Mouse (Mus musculus): ENCODE measurements around the gene Cntn3.
"Not testable (repeated sequence)": the region's sequence is repeated elsewhere in the genome, so short reads cannot be mapped to it uniquely, and the experiment has no call there.

Cntn3 gene

DNA sequence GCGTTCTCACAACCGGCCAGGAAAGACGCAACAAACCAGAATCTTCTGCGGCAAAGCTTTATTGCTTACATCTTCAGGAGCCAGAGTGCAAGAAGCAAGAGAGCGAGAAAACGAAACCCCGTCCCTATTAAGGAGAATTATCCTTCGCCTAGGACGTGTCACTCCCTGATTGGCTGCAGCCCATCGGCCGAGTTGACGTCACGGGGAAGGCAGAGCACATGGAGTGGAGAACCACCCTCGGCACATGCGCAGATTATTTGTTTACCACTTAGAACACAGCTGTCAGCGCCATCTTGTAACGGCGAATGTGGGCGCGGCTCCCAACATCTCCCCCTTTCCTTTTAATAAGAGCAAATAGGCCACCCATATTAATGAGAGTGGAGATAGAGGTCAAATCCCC, at the start of gene Cntn3:
Gene Cntn3, minus strand, starts transcription at position 101 of the 400 bp plus-strand sequence.
- DNase-seq (ENCODE audit: low spot score) = not testable (repeated sequence)

DNA sequence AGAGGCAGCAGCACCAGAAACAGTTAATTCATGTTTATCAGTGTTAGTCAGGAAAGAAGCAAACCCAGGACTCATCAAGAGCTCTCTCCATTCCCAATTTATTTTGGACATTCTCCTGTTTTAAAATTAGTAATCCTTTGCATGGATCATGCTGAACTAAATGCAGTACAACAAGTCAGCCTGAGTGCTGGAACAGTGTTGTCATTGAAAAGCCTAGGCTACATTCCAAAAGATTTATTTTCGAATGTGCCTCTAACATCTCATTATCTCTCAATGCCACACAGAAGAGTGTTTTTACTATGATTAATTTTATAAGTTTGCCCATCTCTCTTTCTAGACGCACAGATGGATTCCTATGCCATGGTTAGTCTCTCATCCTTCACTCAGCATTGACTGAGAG, 27.9 kb upstream of the Cntn3 start:
- DNase-seq (ENCODE audit: low spot score) = no peak

DNA sequence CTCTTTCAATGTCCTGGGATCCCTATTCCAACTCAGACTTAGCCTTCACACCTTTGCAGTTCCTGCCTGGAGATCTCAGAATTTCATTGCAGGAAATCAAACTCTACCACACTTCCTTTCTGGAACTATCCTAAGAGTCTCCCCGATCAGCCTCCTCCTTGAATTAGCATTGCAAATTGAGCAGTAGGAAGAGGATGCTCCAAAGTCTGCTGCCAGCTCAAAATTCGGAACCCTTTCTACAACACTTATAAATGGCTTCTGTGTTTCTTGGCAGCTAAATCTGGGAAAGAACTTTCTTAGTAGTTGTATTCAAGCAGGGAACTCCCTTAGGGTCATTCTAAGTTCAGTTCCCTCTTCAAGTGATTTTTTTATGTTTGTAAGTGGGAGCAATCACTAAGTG, 24.9 kb upstream of the Cntn3 start:
- DNase-seq (ENCODE audit: low spot score) = no peak

DNA sequence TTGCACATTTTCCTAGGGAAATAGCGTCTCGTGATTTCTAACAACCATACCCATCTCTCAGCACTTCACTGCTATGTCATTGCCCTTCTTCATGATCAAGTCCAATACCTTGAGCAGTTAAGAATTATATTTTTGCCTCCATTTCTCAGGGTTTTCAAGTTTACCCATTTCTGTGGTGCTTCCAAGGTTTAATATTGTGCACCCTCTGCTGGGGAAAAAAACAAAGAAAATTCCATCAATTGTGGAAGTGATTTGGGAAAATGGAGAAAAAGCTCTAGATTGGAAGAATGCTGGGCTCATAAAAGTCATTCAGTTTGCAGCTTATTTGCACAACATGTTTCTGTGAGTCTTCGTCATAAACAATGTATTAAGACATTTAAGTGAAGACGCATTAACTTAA, 17.2 kb upstream of the Cntn3 start:
- DNase-seq (ENCODE audit: low spot score) = no peak

DNA sequence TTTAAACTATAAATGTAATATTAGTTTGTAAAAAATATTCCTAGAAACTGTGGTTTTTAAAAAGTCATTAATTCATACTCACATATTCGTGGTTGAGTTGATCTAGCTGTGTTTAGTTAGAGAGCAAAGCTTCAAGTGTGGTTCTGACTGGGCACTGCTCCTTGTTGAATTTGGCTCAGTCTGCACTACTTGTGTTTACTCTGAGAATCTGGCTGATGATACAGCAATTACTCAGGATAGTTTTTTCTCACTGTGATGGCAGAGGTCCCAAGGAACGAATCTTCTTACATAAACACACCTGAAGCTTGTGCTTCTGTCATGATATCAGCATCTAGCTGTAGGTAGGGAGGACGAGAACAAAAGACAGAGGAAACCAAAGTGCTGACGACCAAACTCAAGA, 16.4 kb upstream of the Cntn3 start:
- no peak for DNase-seq (ENCODE audit: low spot score)

DNA sequence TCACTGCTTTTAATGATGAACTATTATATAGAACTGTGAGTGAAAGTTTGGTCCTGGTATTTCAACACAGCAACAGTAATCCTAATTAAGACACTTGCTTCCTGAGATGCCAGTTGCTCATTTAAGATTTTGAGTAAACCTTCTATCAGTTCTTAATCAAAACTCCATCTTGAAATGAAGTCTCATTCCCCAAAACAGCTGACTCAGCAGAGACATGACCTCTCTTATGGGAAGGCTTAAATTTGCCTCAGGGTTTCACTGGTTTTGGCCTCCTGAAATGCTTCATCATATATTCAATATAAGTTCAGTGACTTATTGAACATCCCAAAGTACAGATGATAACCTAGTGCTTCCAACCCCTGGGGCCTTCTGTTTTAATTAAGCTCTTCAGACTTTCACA, 13.2 kb upstream of the Cntn3 start:
- DNase-seq (ENCODE audit: low spot score) = no peak

DNA sequence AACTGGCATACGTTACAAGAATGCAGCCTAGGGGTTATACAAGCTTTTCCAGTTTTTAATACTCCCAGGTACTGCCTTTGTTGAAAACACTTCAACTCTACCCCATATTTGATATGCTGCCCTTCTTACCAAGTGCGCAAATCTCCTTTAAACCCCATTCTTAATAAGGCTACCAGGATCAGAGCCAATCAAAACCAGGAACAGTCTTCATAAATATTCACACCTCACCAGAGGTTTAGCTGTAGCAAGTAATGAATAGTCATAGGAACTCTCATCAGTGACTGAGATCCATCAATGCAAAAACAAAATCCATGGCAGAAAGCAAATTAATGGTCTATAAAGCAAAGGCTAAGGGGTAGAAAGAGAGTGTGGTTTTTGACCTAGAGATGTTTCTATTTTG, 10.7 kb upstream of the Cntn3 start:
- no peak for DNase-seq (ENCODE audit: low spot score)

DNA sequence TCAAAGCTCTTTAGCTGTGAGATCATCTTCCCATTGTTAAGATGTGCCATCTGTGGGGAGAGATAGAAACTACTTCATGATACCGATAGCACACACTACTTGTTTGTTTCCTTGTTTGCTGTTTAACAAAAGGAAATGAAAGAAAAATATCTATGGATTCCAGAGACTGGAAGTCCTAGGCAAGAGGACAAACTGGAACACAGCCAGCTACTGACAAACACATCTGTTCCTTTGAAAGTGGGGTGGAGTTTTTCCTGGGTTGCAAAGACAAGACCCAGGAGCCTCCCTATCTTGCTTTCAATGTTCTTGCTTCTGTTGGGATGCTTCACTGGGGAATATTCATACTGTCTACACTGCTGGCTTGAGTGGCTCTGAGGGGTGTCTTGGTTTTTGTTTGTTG, 5.4 kb downstream of the Cntn3 start:
- no peak for DNase-seq (ENCODE audit: low spot score)

DNA sequence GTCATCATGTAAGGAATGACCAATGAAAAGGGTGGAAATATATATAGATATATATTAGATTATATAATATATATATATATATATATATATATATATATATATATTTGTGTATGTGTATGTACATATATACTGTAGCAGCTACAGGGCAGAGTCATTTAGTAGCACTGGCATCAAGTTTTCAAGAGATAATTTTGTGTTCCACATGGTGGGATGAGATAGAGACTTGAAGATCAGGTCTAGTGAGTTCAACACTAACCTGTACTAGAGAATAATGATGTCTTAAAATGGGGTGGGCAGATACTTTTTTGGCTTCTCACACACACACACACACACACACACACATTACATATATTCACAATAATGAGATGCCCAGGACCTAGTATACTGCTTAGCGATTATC, 7.7 kb downstream of the Cntn3 start:
- no peak for DNase-seq (ENCODE audit: low spot score)

DNA sequence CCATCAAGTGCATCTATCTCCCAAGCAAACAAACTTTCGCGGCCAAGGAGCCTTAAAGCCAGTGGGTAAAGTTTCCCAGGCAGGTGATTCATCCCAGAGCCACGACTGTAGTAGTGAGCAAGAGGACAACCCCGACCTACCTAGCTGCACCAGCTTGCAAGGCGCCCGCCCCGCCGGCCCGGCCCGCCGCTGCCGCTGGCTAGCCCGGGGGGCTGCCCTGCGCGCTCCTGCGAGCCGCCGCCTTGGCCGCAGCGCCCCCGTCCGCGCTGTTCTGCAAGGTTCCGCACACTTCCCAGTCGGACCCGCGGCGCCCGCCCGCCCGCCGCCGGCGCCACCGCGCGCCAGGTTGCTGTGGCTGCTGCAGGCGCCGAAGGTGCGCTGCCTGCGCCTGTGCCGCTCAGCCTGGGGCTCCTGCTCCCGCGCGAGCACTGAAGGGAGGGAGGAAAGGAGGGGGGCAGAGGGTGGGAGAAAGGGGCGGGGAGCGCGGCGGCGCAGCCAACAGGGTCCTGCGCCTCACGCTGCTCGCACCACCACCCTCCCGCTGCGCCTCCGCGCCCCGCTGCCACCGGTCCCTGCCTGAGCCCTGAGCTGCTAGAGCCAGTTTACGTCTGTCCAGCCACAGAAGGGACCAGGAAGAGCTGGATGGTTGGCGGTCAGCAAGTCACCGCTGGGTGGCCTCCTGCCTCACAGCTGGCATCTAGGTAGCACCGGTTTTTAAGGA, 8.7 kb downstream of the Cntn3 start:
- peak; percentile 49 for DNase-seq (ENCODE audit: low spot score)

DNA sequence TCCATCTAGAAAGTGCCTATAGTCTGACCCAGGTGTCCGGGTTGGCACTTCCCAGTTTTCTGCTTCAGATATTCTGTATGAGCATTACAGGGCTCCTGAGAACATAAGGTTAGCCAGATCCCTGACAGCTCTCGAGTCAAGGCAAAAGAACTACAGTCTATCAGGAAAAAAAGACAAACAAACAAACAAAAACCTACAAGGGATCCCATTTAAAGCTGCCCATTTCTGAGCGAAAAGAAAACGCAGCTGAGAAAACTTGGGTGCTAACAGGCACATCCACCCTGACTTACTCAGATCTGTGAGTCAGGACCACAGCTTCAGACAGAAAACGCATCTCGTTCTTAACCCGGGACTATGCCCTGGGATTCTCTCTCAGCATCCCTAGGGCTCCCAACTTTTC, 9.5 kb downstream of the Cntn3 start:
- no peak for DNase-seq (ENCODE audit: low spot score)

DNA sequence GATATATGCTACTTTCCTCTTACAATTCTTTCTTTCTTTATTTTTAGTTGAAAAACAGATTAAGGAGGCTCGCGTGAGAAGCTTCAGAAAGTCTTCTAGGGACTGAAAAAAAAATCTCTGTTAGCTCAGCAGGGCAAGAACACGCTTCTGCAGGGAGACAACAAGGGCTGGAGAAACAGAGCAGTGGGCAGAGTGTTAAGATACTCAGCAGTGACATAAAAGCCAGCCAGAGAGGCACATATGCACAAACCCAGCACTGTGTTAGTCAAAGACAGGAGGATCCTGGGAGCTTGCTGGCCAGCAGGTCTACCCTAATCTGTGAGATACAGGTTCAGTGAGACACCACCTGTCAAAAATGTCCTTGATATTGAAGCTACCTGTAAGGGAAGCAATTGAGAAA, 15.4 kb downstream of the Cntn3 start:
- DNase-seq (ENCODE audit: low spot score) = no peak

DNA sequence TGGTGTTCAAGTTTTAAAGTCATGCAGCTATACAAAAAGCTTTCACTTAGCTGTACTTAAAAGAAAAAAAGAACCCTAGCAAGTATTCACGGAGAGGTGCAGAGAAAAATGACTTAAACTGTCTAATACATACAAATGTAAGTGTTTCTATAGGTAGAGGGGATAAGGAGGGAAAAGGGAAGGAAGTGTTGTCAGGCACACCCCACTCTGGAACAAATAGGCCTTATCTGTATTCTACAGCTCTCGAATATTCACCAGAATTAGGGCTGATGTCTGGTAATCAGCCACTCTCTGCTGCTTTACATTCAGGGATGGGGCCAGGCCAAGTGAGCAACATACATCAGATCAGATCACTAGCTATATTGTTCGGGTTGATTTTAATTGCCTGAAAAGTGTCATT, 16.4 kb downstream of the Cntn3 start:
- no peak for DNase-seq (ENCODE audit: low spot score)

DNA sequence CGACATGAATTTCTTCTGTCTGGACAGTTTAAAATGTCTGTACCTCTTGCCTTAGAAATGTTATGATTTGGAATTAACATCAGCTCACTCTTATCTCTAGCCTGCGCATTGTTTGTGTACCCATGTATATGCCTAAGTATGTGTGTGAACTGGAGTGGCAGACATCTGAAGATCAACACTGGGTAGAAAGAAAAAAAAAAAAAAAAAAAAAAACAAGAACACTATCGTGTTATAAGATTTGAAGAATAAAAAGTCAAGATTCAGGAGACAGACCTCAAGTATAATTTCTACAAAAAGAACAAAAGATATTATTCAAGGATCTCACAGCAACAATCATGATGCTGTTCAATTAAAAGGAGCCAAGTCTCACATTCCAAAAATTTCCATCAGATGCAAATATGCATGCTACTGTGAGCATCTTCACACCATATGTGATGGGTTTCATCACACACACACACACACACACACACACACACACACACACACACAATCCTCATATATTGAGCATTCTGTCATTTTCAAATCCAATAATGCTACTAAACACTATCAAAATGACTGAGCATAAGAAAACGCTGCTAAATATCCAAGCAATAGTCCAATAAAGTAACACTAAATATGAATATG, 17.0 kb downstream of the Cntn3 start:
- no peak for DNase-seq (ENCODE audit: low spot score)

DNA sequence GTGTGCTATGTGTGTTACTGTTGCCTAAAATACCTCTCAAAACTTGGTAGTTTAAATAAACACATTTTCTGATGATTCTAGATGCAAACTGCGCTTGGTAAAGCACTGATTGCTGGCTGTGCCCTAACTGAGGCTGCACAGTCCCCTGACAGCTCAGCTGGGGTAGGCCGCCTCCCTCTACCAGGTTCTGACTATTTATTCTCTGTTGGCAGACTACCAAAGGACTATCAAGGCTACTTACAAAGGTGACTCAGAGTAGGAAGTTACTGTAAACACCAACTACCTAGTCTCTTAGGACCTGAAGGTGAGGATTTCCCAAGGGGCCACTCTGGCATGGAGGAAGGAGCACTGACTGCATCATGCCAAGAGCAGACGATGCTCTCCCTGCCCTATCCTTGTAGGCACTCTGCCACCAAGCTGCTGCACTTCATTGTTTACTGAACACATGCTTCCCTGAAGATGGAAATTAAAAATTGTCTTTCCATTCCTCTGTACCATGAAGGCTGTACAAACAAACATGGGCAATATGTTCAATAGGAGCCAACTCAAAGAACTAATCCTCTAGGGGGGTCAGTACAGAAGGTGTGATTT, 17.7 kb downstream of the Cntn3 start:
- DNase-seq (ENCODE audit: low spot score) = no peak

DNA sequence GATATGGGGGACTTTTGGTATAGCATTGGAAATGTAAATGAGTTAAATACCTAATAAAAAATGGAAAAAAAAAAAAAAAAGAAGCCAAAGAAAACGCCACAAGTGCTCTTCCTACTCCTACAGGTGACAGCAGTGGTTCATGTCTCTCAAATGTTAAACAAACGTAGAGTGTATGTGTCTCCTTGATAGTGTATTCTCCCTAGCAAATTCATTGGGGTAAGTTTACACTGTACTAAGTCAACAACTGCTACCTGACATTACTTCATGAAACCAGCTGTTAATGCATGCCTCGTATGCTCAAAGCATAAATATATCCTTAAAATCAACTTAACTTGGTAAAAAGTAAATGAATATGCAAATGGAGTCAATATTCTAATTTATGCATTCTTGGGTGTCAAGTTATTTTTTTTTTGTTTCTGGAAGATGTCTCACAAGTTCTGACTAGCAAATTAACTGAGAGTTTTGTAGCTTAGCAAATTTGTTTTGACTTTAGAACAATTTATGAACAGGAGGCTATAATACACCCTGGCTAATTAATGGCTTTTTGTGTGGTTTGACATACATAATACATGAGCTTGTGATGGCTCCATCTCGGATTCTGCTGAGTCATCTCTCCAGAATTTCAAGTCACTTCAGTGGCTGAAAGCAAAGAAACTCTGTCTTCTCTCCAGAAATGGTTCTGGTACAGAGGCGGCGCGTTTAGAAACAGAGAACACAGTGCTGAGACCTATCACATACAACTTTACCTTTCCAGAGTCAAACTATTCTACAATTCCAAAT, 31.1 kb downstream of the Cntn3 start:
- no peak for DNase-seq (ENCODE audit: low spot score)

DNA sequence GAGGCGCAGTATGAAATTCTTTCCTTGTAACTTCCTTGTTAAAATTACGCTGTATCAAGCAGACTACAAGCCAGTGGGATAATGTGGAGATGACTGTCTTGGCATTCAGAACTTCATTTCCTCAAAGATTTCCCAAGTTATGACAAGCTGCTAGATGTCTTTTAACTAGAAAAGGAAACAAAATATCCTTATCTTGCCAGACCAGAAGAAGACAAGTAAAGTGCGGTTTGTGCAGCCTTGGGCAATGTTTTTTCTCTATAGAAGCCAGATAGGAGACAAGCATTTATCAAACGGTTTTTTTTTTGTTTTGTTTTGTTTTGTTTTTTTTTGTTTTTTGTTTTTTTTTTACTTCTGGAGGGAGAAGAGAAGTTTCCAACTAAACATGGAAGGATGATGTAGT, 37.3 kb downstream of the Cntn3 start:
- DNase-seq (ENCODE audit: low spot score) = no peak

DNA sequence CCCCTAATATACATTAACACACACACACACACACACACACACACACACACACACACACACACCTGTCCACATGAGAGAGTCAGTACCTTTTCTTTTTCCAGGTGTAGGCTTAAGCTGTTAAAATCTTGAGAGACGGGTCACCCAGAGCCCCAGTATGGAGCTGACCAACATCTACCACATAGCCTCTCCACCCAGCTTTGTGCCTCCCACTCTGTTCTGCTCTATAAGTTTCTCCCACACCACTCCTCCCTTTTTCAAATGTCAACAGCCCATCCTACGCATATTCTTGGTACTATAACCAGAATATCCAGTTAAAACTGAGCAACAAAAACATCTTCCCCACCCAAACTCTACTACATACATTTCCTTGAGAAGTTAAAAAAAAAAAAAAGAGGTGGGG, 49.9 kb downstream of the Cntn3 start:
- DNase-seq (ENCODE audit: low spot score) = no peak

DNA sequence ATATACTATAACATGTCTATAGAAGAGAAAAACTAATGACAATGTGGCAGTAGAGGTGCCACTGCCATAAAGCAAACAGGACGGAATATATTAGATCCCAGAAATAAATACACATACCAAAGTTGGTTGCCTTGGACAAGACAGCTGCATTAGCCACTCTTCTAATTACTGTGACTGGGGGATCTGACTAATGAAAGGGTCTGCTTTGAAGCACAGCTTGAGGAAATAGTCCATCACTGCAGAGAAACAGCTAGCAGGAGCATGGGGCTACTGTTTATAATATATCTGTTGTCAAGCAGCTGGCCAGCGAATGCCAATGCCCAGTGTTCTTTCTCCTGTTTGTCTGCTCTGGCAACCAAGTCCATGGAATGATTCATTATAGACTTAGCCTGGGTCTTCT, 51.9 kb downstream of the Cntn3 start:
- no peak for DNase-seq (ENCODE audit: low spot score)

DNA sequence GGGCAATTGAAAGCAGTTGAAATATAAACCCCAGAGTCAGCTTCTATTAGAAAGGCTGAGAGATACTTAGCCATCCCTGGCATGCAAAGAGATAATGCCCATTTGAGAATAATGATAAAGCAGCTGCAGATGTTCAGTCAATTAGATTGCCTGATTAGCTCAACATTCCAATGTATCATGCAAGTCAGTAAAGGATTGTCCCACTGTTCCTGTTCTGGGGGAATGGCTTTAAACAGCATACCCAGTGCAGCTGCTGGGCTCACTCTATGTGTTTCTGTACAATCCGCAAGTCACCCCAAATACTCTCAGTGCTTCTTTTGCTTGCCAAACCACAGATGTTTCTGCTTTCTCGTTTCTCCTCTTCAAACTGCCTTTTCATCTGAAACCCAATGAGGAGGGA, 57.7 kb downstream of the Cntn3 start:
- no peak for DNase-seq (ENCODE audit: low spot score)

DNA sequence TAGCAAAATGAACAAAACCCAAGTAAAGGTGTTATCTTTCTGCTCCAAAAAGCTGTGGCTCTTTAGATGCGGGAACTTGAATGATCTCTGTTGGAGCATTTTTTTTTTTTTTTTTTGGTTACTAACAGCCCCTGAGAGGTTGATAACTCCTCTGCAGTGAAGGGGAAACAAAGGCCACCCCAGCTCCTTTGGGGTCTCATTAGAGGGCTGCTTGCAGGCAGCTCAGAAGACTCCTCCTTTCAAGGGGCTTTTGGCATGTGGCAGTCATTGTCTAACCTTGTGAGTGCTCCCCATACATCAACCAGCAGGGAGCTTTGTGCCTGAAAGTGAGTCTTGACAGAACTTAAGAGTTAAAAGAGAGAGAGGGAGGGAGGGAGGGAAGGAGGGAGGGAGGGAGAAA, 60.8 kb downstream of the Cntn3 start:
- no peak for DNase-seq (ENCODE audit: low spot score)

DNA sequence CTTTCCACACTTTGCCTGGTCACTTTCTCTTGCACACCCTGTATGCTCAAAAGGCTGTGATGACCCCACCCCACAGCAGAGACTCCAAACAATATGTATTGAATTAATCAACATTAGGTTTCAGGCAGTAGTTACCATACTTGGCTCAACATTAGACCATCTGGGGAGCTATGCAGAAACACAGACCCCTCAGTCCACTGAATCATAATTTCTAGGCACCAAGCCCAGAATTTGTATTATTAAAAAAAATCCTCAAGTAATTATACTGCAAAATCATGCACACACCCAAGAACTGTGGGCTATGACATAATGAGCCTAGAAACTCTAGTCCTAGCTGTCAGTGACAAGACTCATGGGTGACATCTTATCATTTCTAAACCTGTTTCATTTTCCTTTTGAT, 87.4 kb downstream of the Cntn3 start:
- DNase-seq (ENCODE audit: low spot score) = no peak

Measured in testis, postnatal 10 days (tissue).